Mouse (Mus musculus): Measurements from ENCODE around the gene Rnf224. TPM values are rescaled to one million over a fixed set of nuclear protein-coding genes. Genes with fewer than 3 reads are reported as not detected.

The Rnf224 gene
- polyA plus RNA-seq, 1 experiment from 2014 or later: not detected

DNA sequence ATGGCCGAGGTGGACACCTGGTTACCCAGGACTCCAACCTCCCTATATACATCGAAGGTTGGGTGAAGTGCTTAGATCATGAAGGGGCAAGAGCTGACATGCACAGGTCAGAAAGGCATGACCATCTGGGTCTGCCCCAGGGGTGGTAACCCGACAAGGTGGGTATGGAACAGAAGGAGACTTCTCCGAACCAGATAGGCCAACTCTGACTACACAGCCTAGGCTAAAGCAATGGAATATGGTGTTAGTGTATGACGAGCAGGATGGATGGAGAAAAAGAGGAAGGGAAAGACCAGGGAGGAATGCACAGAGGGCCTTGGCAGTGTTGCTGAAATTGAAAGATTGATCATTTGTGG is 50.0 kb downstream of the Rnf224 start:
- ATAC-seq (replicated peaks; ENCODE audit: low FRiP score, low TSS enrichment, low read depth) (no peak; the same call in 1 of the 2 replicates), DNase-seq (ENCODE audit: low spot score) (no peak)
- Histone ChIP-seq H3K4me2 (ENCODE audit: low read length) (peak overlapping the region; percentile 94), H3K9me3 (ENCODE audit: control insufficient read depth, low read length) (no peaks in the 10 kb centered on the region), H3K27ac (ENCODE audit: low read depth) (no peak overlapping the region; the same call in 1 of the 2 replicates), H3K4me1 (replicated peaks; ENCODE audit: control insufficient read depth, insufficient read depth, low read length) (peaks cover 16% of the 10 kb centered on the region; the same call in 1 of the 2 replicates), H3K27me3 (replicated peaks; ENCODE audit: control insufficient read depth, insufficient read depth, low read length) (peaks cover 38% of the 10 kb centered on the region), H3K4me3 (ENCODE audit: low read depth, low read length) (0 out of 2 replicates have a peak overlapping the region, but pooled peaks have one; percentile 33), H3K36me3 (ENCODE audit: control insufficient read depth, insufficient read depth, low read length) (no peaks in the 10 kb centered on the region), H3K9ac (ENCODE audit: low read length) (no peak overlapping the region)
- WGBS: 33% methylated on average over 5 of the region's 5 CpGs

DNA sequence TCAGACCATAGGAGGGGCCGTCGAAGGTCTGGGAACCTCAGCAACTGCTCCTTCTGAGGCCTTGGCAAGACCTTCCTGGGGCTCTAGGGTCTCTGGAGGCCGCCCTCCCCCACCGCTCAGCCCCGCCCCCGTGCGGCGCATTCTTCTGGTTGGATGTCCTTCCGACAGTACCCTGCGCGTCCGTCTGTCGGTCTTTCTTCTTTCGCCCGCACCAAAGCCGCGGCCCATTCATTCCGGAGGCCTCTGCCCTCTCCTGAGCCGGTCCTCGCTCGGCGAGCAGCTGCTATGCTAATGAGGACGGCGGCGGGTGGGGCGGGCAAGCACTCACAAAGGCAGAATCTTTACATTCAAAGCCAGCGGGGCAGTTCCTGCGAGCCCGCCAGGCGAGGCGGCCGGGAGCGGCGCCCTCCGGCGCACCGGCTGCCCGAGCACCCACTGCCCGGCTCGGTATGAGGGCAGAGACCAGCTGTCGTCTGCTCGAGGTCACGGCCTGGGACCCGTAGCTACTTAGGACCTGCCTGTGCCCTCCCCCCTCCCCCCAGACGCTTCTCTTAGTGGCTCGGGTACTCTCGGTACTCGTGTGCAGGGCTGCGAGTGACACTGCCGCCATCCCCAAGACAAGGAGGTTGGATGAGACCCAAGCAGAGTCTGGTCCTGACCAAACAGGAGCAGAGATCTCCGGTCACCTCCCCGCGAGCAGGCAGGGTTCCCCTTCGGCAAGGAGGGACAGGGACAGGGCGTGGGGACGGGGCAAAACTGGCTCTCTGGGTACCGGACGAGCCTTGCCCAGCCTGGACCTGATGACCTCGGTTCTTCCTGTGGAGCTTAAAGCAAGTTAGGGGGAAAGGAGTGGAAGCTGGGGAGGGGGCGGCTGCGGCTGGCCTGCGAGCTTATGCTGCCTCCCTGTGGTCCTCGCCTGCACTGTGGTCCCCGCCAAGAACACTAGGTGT is 50.7 kb downstream of the Rnf224 start:
- Histone ChIP-seq H3K4me2 (ENCODE audit: low read length) (peak overlapping the region; percentile 94), H3K27me3 (replicated peaks; ENCODE audit: control insufficient read depth, insufficient read depth, low read length) (peaks cover 45% of the 10 kb centered on the region), H3K9me3 (ENCODE audit: control insufficient read depth, low read length) (no peaks in the 10 kb centered on the region), H3K4me1 (replicated peaks; ENCODE audit: control insufficient read depth, insufficient read depth, low read length) (peaks cover 19% of the 10 kb centered on the region; the same call in 1 of the 2 replicates), H3K36me3 (ENCODE audit: control insufficient read depth, insufficient read depth, low read length) (no peaks in the 10 kb centered on the region), H3K9ac (ENCODE audit: low read length) (peak overlapping the region; percentile 48), H3K27ac (ENCODE audit: low read depth) (peak overlapping the region; percentile 54; the same call in 1 of the 2 replicates), H3K4me3 (ENCODE audit: low read depth, low read length) (peak overlapping the region; percentile 33)
- DNase-seq (ENCODE audit: low spot score): peak; percentile 84
- WGBS: under 1% methylated on average over 63 of the region's 64 CpGs
- ATAC-seq (replicated peaks; ENCODE audit: low FRiP score, low TSS enrichment, low read depth): peak; percentile 61

DNA sequence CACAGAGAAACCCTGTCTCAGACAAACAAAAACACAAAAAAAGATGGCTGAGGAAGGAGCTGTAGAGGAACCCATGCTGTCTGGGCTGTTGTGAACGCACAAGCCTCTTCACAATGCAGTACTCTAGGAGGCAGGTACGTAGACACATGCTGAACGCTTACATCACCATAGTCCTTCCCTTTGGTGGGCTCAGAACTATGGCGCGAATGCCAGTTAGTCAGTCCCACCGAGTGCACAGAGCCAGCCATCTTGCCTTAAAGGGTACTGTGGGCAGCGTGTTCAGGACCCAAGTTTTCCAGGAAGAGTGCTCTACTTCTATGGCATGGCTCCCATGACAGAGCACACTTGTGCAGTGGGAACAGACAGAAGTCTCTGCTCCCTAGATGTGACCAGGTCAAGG is 52.1 kb downstream of the Rnf224 start:
- H3K4me1 ChIP-seq (replicated peaks; ENCODE audit: control insufficient read depth, insufficient read depth, low read length): peaks cover 19% of the 10 kb centered on the region; the same call in 1 of the 2 replicates
- no peak overlapping the region for H3K4me3 ChIP-seq (ENCODE audit: low read depth, low read length)
- WGBS: 95% methylated on average over 7 of the region's 7 CpGs
- H3K27me3 ChIP-seq (replicated peaks; ENCODE audit: control insufficient read depth, insufficient read depth, low read length): peaks cover 59% of the 10 kb centered on the region
- H3K4me2 ChIP-seq (ENCODE audit: low read length): no peak overlapping the region
- DNase-seq (ENCODE audit: low spot score) (no peak), ATAC-seq (replicated peaks; ENCODE audit: low FRiP score, low TSS enrichment, low read depth) (no peak)
- no peaks in the 10 kb centered on the region for H3K9me3 ChIP-seq (ENCODE audit: control insufficient read depth, low read length)
- H3K9ac ChIP-seq (ENCODE audit: low read length): no peak overlapping the region
- H3K27ac ChIP-seq (ENCODE audit: low read depth): no peak overlapping the region
- no peaks in the 10 kb centered on the region for H3K36me3 ChIP-seq (ENCODE audit: control insufficient read depth, insufficient read depth, low read length)

Other genes with a start within 250 kb of the Rnf224 start
- gene Nsmf, start 182.4 kb downstream of the Rnf224 start, polyA plus RNA-seq (2014; fragmentation: Nextera tagmentation; extraction: Ambion mirVana): 44.3 and 50.0 TPM in 2 replicates
- gene Entpd8, start 156.5 kb downstream of the Rnf224 start, polyA plus RNA-seq (2014; fragmentation: Nextera tagmentation; extraction: Ambion mirVana): 6.0 and 7.3 TPM in 2 replicates
- 2.3 and 5.7 TPM in 2 replicates for gene Noxa1, start 141.6 kb downstream of the Rnf224 start, polyA plus RNA-seq (2014; fragmentation: Nextera tagmentation; extraction: Ambion mirVana)
- gene Nrarp, start 56.0 kb downstream of the Rnf224 start, polyA plus RNA-seq (2014; fragmentation: Nextera tagmentation; extraction: Ambion mirVana): 8.2 and 13.2 TPM in 2 replicates
- gene Tor4a, start 39.9 kb downstream of the Rnf224 start, polyA plus RNA-seq (2014; fragmentation: Nextera tagmentation; extraction: Ambion mirVana): 14.4 and 18.1 TPM in 2 replicates
- gene Nelfb, start 25.3 kb downstream of the Rnf224 start, polyA plus RNA-seq (2014; fragmentation: Nextera tagmentation; extraction: Ambion mirVana): 99.1 and 107 TPM in 2 replicates
- gene Stpg3, start 22.1 kb downstream of the Rnf224 start, polyA plus RNA-seq (2014; fragmentation: Nextera tagmentation; extraction: Ambion mirVana): 0.18 TPM in 1 of 2 replicates, not detected in the other
- gene Fam166a, start 18.0 kb downstream of the Rnf224 start, polyA plus RNA-seq (2014; fragmentation: Nextera tagmentation; extraction: Ambion mirVana): 0.51 TPM in 1 of 2 replicates, not detected in the other
- gene Tubb4b, start 12.1 kb downstream of the Rnf224 start, polyA plus RNA-seq (2014; fragmentation: Nextera tagmentation; extraction: Ambion mirVana): 524 and 576 TPM in 2 replicates
- gene Slc34a3, start 2.4 kb downstream of the Rnf224 start, polyA plus RNA-seq (2014; fragmentation: Nextera tagmentation; extraction: Ambion mirVana): 0.26 and 0.38 TPM in 2 replicates
- gene Rnf208, start 5.5 kb upstream of the Rnf224 start, polyA plus RNA-seq (2014; fragmentation: Nextera tagmentation; extraction: Ambion mirVana): 15.7 and 18.7 TPM in 2 replicates
- 0.30 TPM in 1 of 2 replicates, not detected in the other for gene Cysrt1, start 5.7 kb upstream of the Rnf224 start, polyA plus RNA-seq (2014; fragmentation: Nextera tagmentation; extraction: Ambion mirVana)
- 5.0 and 5.7 TPM in 2 replicates for gene AL732309.1, start 10.1 kb upstream of the Rnf224 start, polyA plus RNA-seq (2014; fragmentation: Nextera tagmentation; extraction: Ambion mirVana)
- gene Tmem203, start 18.7 kb upstream of the Rnf224 start, polyA plus RNA-seq (2014; fragmentation: Nextera tagmentation; extraction: Ambion mirVana): 18.0 and 19.2 TPM in 2 replicates
- 6.5 and 7.8 TPM in 2 replicates for gene Tprn, start 25.8 kb upstream of the Rnf224 start, polyA plus RNA-seq (2014; fragmentation: Nextera tagmentation; extraction: Ambion mirVana)
- gene Ssna1, start 35.7 kb upstream of the Rnf224 start, polyA plus RNA-seq (2014; fragmentation: Nextera tagmentation; extraction: Ambion mirVana): 229 and 240 TPM in 2 replicates
- gene Anapc2, start 35.7 kb upstream of the Rnf224 start, polyA plus RNA-seq (2014; fragmentation: Nextera tagmentation; extraction: Ambion mirVana): 100 and 110 TPM in 2 replicates
- gene Tmem210, start 51.4 kb upstream of the Rnf224 start, polyA plus RNA-seq (2014; fragmentation: Nextera tagmentation; extraction: Ambion mirVana): not detected in 2 replicates
- not detected in 2 replicates for gene Lrrc26, start 53.1 kb upstream of the Rnf224 start, polyA plus RNA-seq (2014; fragmentation: Nextera tagmentation; extraction: Ambion mirVana)
- 2.1 and 2.4 TPM in 2 replicates for gene Grin1, start 82.4 kb upstream of the Rnf224 start, polyA plus RNA-seq (2014; fragmentation: Nextera tagmentation; extraction: Ambion mirVana)
- gene Man1b1, start 95.6 kb upstream of the Rnf224 start, polyA plus RNA-seq (2014; fragmentation: Nextera tagmentation; extraction: Ambion mirVana): 66.3 and 73.3 TPM in 2 replicates
- 24.1 and 26.5 TPM in 2 replicates for gene Dpp7, start 119.6 kb upstream of the Rnf224 start, polyA plus RNA-seq (2014; fragmentation: Nextera tagmentation; extraction: Ambion mirVana)
- 36.3 and 46.0 TPM in 2 replicates for gene Uap1l1, start 128.9 kb upstream of the Rnf224 start, polyA plus RNA-seq (2014; fragmentation: Nextera tagmentation; extraction: Ambion mirVana)
- gene Sapcd2, start 135.5 kb upstream of the Rnf224 start, polyA plus RNA-seq (2014; fragmentation: Nextera tagmentation; extraction: Ambion mirVana): 43.2 and 47.4 TPM in 2 replicates
- 5.9 and 7.4 TPM in 2 replicates for gene Entpd2, start 159.1 kb upstream of the Rnf224 start, polyA plus RNA-seq (2014; fragmentation: Nextera tagmentation; extraction: Ambion mirVana)
- 42.2 and 45.4 TPM in 2 replicates for gene Npdc1, start 162.6 kb upstream of the Rnf224 start, polyA plus RNA-seq (2014; fragmentation: Nextera tagmentation; extraction: Ambion mirVana)
- 0.15 TPM in 1 of 2 replicates, not detected in the other for gene Fut7, start 186.5 kb upstream of the Rnf224 start, polyA plus RNA-seq (2014; fragmentation: Nextera tagmentation; extraction: Ambion mirVana)
- gene Abca2, start 191.9 kb upstream of the Rnf224 start, polyA plus RNA-seq (2014; fragmentation: Nextera tagmentation; extraction: Ambion mirVana): 4.8 and 4.9 TPM in 2 replicates
- 1.8 and 2.0 TPM in 2 replicates for gene Clic3, start 220.1 kb upstream of the Rnf224 start, polyA plus RNA-seq (2014; fragmentation: Nextera tagmentation; extraction: Ambion mirVana)
- 25.0 and 27.4 TPM in 2 replicates for gene Paxx, start 224.3 kb upstream of the Rnf224 start, polyA plus RNA-seq (2014; fragmentation: Nextera tagmentation; extraction: Ambion mirVana)
- 6.2 and 7.9 TPM in 2 replicates for gene Ptgds, start 233.3 kb upstream of the Rnf224 start, polyA plus RNA-seq (2014; fragmentation: Nextera tagmentation; extraction: Ambion mirVana)